Mouse (Mus musculus) Patski (cell line): ENCODE measurements around the gene Dhps. TPM values are rescaled to one million over a fixed set of nuclear protein-coding genes. Genes with fewer than 3 reads are reported as not detected.

Experiments
- ATAC-seq: fragments of 100-300 bp; one replicate; pipeline ENCODE4 v1.8.0; 2021
- CTCF ChIA-PET: fragments of 350-600 bp; sonication (Branson Sonifier 250); formaldehyde crosslinking; loops from one replicate; lab custom pipeline; 2022; ENCODE audit warnings: inconsistent platforms; lab: Charles Lee
- POLR2A ChIA-PET: fragments of 350-600 bp; sonication (Branson Sonifier 250); formaldehyde crosslinking; loops from one replicate; lab custom pipeline; 2022; ENCODE audit warnings: antibody characterized with exemption, inconsistent platforms; lab: Charles Lee
- DNase-seq: peaks from one replicate; pipeline ENCODE4 v3.0.0-alpha.2; 2011; ENCODE audit warnings: low read depth, low spot score
- H3K27me3 ChIP-seq: fragments of 371-371 bp; one replicate; pipeline ENCODE4 v1.5.1; 2021
- CTCF ChIP-seq: fragments of 100-300 bp; IDR thresholded peaks from one replicate; pipeline ENCODE4 v1.5.1; 2021
- in situ Hi-C: fragments of 300-500 bp; cut with MboI; formaldehyde crosslinking; loops from 3 replicates; pipeline ENCODE4 v1.11.1; 2018; ENCODE audit warnings: low pct_unique_long_range_greater_than_20kb, mixed read lengths
- polyA plus RNA-seq: library from polyadenylated mRNA; unstranded; gene quantifications from one replicate; pipeline ENCODE4 v1.2.3, GENCODE M21; 2021

Dhps gene
- 57.6 TPM for polyA plus RNA-seq

- DNase-seq, result no peak
- no peaks in the 10 kb centered on the region for H3K27me3 ChIP-seq
- peak; percentile 68 for ATAC-seq
- in situ Hi-C loops, result no loop called here
- no peak for TF ChIP-seq CTCF
- ChIA-PET POLR2A (interaction anchor here (0.6 to 1.4 kb wide), 6 partner anchors 9 to 499 kb away, joined by 3 to 6 read pairs (median 3); no protein-coding TSS in a partner anchor), CTCF (interaction anchor here (0.8 to 2.6 kb wide), 4 partner anchors 11 to 46 kb away, joined by 3 to 5 read pairs (median 4); partner anchors contain the start of genes Asna1 and Fbxw9)
Observed at GRCm38 (mm10) chr8:85071514-85072281, at the start of gene Dhps. Gene Dhps, plus strand, starts transcription at chr8:85071757.

GRCm38 (mm10) chr8:85023846-85024245 is 47.7 kb upstream of the Dhps start:
- in situ Hi-C loops, result no loop called here
- H3K27me3 ChIP-seq, result no peaks in the 10 kb centered on the region
- no peak for TF ChIP-seq CTCF
- POLR2A ChIA-PET, result interaction anchor here (1.4 kb wide), 1 partner anchor 8 kb away, joined by 3 read pairs; no protein-coding TSS in a partner anchor
- CTCF ChIA-PET, result no interaction called here
- ATAC-seq (no peak), DNase-seq (no peak)

DNA sequence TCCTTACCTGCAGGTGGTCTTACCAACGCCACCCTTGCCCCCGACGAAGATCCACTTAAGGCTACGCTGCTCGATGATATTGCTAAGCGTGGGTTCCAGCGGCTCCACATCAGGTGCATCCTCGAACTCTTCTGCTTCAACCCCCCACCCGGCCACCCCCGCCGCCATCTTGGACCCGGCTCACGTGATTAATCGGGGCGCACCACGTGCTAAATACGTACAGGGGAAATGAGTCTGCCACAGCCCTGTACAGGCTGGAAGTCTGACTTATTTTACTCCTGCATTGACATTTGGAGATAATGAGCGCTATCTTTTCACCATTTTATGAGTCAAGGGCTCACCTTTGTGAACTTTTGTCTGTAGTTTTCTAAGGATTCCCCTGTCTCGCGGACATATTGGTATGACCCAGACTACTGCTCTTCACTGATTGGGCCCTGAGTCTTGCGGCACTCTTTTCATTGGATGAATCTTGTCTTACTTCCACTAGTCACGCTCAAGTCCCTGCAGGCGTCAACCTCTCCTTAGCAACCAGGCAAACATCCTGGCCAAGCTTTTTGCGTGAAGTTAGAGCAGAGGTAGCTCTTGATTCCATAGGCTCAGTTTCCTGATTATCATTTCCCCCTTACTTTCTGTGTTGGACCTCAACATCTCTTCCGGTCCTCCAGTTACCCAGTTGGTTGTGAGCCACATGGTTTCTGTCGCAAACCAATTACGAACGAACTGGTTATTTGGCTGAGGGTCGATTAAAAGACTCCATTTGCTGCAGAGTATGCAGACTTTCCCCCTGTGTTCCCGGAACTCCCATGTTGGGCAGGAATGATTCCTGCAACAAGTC is 46.2 kb upstream of the Dhps start, which contains the start of gene Asna1:
TSS of gene Asna1 (minus strand) at position 184 of the 835 bp plus-strand sequence.
- H3K27me3 ChIP-seq, result no peaks in the 10 kb centered on the region
- ChIA-PET CTCF (interaction anchor here (0.9 to 2.0 kb wide), 3 partner anchors 11 to 46 kb away, joined by 4 to 8 read pairs (median 5); partner anchors contain the start of genes Dhps and Tnpo2), POLR2A (interaction anchor here (1.4 to 1.9 kb wide), 3 partner anchors 8 to 49 kb away, joined by 3 to 9 read pairs (median 7); no protein-coding TSS in a partner anchor)
- ATAC-seq (peak; percentile 73), DNase-seq (peak; percentile 80)
- in situ Hi-C loops, result no loop called here
- TF ChIP-seq CTCF, result no peak

- in situ Hi-C loops, result no loop called here
- peak; percentile 75 for ATAC-seq
- no peak for TF ChIP-seq CTCF
- H3K27me3 ChIP-seq, result no peaks in the 10 kb centered on the region
- POLR2A ChIA-PET, result interaction anchor here (1.2 to 1.9 kb wide), 3 partner anchors 9 to 51 kb away, joined by 7 to 11 read pairs (median 9); partner anchors contain the start of gene Tnpo2
- CTCF ChIA-PET, result interaction anchor here (1.5 to 2.0 kb wide), 2 partner anchors 10 to 14 kb away, joined by 4 to 8 read pairs; partner anchors contain the start of gene Tnpo2
- DNase-seq, result peak; percentile 85
Observed at GRCm38 (mm10) chr8:85026670-85027515, 44.7 kb upstream of the Dhps start, which contains the start of gene Trir. Gene Trir, plus strand, starts transcription at chr8:85026823.

GRCm38 (mm10) chr8:85027516-85027855 is 44.1 kb upstream of the Dhps start:
- no peaks in the 10 kb centered on the region for H3K27me3 ChIP-seq
- DNase-seq (no peak), ATAC-seq (no peak)
- CTCF ChIA-PET, result interaction anchor here (1.0 kb wide), 1 partner anchor 34 kb away, joined by 3 read pairs; no protein-coding TSS in a partner anchor
- POLR2A ChIA-PET, result interaction anchor here (1.9 kb wide), 1 partner anchor 51 kb away, joined by 7 read pairs; no protein-coding TSS in a partner anchor
- in situ Hi-C loops, result no loop called here
- no peak for TF ChIP-seq CTCF

- ATAC-seq (no peak), DNase-seq (no peak)
- ChIA-PET POLR2A (no interaction called here), CTCF (interaction anchor here (1.0 kb wide), 2 partner anchors 33 to 53 kb away, joined by 3 read pairs; no protein-coding TSS in a partner anchor)
- no peak for TF ChIP-seq CTCF
- in situ Hi-C loops, result no loop called here
- H3K27me3 ChIP-seq, result no peaks in the 10 kb centered on the region
Observed at GRCm38 (mm10) chr8:85027922-85028321, 43.6 kb upstream of the Dhps start.

- H3K27me3 ChIP-seq, result no peaks in the 10 kb centered on the region
- CTCF ChIA-PET, result no interaction called here
- ATAC-seq (no peak), DNase-seq (no peak)
- in situ Hi-C loops, result no loop called here
- POLR2A ChIA-PET, result interaction anchor here (0.8 kb wide), 1 partner anchor 9 kb away, joined by 3 read pairs; no protein-coding TSS in a partner anchor
- TF ChIP-seq CTCF, result no peak
Observed at GRCm38 (mm10) chr8:85029271-85029670, 42.3 kb upstream of the Dhps start.

DNA sequence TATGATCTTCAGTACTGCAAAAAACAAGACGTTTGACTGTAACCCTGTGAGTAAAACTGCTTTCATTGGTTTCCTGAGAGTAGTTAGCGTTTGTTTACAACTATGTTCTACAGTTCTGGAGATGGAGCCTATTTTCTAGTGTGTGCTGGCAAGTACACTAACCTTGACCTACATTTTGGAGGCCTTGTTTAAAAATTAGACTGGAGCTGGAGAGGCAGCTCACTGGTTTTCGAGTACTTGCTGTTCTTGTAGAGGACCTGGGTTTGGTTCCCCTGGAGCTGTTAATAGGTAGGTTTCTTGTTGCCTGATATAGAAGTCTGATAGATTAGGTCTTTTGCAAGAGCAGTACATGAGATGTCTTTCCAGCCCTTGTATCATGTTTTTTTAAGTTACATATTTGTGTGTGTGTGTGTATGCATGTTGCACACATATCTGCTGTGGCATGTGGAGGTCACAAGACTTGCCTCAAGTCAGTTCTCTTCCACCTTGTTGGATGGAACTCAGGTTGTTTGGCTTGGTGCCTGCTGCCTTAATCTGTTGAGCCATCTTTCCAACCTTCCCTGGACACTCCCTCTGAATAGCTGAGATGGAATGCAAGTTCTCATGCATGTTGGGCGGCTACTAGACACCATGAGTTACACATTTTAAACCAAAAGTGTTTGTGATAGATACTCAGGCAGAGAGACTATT is 38.8 kb upstream of the Dhps start:
- ChIA-PET POLR2A (no interaction called here), CTCF (interaction anchor here (3.1 kb wide), 1 partner anchor 58 kb away, joined by 9 read pairs; no protein-coding TSS in a partner anchor)
- no peak for ATAC-seq
- no peaks in the 10 kb centered on the region for H3K27me3 ChIP-seq
- in situ Hi-C loops, result no loop called here
- TF ChIP-seq CTCF, result no peak
- DNase-seq, result no peak

DNA sequence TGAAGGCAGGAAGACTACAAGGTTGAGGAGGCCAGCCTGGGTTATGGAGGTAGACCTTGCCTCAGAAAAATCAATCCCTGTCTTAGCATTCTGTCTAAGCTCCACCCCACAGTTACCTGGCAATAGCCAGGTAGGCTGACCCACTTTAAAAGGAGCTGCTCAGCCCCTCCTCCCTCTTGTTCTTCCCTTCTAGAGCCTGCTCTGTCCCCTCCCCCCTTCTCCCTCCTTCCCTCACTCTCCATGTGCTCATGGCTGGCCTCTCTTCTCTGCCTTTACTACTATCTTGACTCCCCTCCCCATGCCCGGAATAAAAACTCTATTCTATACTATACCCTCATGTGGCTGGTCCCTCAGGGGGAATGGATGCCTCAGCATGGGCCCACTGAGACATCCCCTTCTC is 37.7 kb upstream of the Dhps start:
- POLR2A ChIA-PET, result no interaction called here
- no peak for ATAC-seq
- TF ChIP-seq CTCF, result no peak
- in situ Hi-C loops, result no loop called here
- DNase-seq, result no peak
- CTCF ChIA-PET, result no interaction called here
- H3K27me3 ChIP-seq, result no peaks in the 10 kb centered on the region
